Mouse (Mus musculus): Measurements from ENCODE around the gene Zc3hc1. TPM values are rescaled to one million over a fixed set of nuclear protein-coding genes. Genes with fewer than 3 reads are reported as not detected.

Zc3hc1 gene
- total RNA-seq, 2 experiments from 2014 or later: 24.9 to 26.3 TPM

- intact Hi-C loops (cut with DNase I): no loop called here
- DNase-seq (ENCODE audit: low spot score in 2 of 2): no peak
Measured at GRCm38 (mm10) chr6:30332262-30332661, 58.6 kb downstream of the Zc3hc1 start.

DNA sequence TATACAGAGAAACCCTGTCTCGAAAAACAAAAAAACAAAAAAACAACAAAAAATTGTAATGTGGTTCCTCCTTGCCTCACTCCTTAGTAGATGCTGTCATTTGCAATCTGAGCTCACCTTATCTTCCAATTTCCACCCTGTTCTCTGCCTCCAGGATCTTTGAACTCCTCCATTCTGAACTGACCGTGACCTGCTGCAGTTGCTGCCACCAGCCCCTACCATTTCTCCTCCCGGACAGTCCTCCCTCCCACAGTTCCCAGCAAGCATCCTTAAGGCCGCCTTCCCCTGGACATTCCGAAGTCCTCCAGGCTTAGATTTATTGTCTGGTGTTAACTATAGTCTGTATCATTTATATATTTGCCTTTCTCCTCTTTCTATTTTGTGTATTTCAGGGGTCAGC, 60.1 kb downstream of the Zc3hc1 start:
- intact Hi-C loops (cut with DNase I): no loop called here
- DNase-seq (ENCODE audit: low spot score in 2 of 2): no peak

DNA sequence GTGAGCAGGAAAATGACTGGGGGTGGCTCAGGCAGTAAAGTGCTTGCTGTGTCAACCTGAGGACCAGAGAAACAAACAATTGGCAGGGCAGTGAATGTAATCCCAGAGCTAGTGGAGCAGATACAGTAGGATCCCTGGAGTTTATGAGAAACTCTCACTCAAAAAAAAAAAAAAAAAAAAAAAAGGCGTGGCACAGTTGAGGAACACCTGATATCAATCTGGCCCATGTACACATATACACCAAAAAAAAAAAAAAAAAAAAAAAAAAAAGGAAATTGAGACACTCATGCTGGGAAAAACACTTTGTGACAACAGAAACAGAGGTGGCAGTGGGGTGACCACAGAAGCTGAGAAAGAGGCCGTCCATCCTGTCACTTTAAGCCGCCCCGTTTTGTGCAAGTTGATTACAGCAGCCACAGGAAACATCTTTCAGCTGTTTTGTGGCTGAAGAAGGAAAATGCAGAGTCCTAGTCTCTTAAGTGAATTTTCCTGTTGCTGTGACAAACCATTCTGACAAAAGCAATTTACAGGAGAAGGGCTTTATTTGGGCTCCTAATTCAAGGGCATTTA, 64.8 kb downstream of the Zc3hc1 start:
- intact Hi-C loops (cut with DNase I): no loop called here

DNA sequence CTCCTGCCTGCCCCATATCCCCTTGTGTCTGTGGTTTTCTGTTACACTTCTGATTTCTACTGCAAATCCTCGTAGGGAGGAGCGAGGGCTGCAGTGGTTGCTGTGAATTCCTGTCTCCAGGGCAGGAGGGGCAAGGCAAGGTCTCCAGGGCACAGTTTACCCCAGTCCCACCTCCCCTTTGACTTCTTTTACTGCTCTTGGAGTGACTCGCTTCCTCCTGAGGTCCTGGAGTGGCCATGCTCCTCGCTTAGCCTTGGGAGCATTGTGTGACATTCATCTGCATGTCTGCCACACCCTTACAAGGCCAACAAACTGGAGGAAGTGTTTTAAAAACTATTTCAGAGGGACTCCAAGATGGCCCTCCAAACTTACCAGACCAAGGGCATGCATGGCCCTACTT, 69.8 kb downstream of the Zc3hc1 start:
- intact Hi-C loops (cut with DNase I): no loop called here

More for the DNA sequence above, 64.8 kb downstream of the Zc3hc1 start:
- no peak for DNase-seq (ENCODE audit: low spot score in 2 of 2)

GRCm38 (mm10) chr6:30319216-30319615, 71.6 kb downstream of the Zc3hc1 start:
- DNase-seq (ENCODE audit: low spot score in 2 of 2): no peak
- intact Hi-C loops (cut with DNase I): no loop called here

More for the DNA sequence above, 69.8 kb downstream of the Zc3hc1 start:
- no peak for DNase-seq (ENCODE audit: low spot score in 2 of 2)

Other genes starting within 250 kb of the Zc3hc1 start
- gene Ube2h, start 86.5 kb downstream of the Zc3hc1 start, total RNA-seq (2021): 10 to 100 TPM; 90.2 to 95.1 TPM
- gene Klhdc10, start 10.8 kb upstream of the Zc3hc1 start, total RNA-seq (2021): 10 to 100 TPM; 98.0 to 99.2 TPM
- gene Tmem209, start 118.8 kb upstream of the Zc3hc1 start, total RNA-seq (2021): 10 to 100 TPM; 19.1 to 20.7 TPM
- gene Ssmem1, start 118.8 kb upstream of the Zc3hc1 start, total RNA-seq (2021): under 1 TPM; 0.84 to 0.94 TPM
- 1 to 10 TPM in 1 of 2 experiments, under 1 TPM in 1; 0.70 to 3.1 TPM for gene Cpa2, start 150.6 kb upstream of the Zc3hc1 start, total RNA-seq (2021)
- under 1 TPM; 0.18 to 0.25 TPM for gene Cpa4, start 177.3 kb upstream of the Zc3hc1 start, total RNA-seq (2021)
- not detected for gene Cpa5, start 220.0 kb upstream of the Zc3hc1 start, total RNA-seq (2021)
- gene Cpa1, start 248.2 kb upstream of the Zc3hc1 start, total RNA-seq (2021): not detected

All from left cerebral cortex, postnatal 36 days (tissue).